Mouse (Mus musculus) erythroblast, embryonic 14.5 days (primary cell): ENCODE data around the gene Ak4. TPM values are rescaled to one million over a fixed set of nuclear protein-coding genes. Genes with fewer than 3 reads are reported as not detected.
A peak's percentile ranks its signal among the peaks of the same experiment; 100 is the strongest.

ENCODE experiments used
- H3K27me3 ChIP-seq: 2 replicates; pipeline ENCODE4 v1.6.1; 2012; ENCODE audit warnings: inconsistent platforms; ENCODE audit not compliant: control insufficient read depth
- H3K36me3 ChIP-seq: 2 replicates; pipeline ENCODE4 v1.6.1; 2012; ENCODE audit warnings: mild to moderate bottlenecking, inconsistent platforms; ENCODE audit not compliant: control insufficient read depth
- H3K4me1 ChIP-seq: 2 replicates; pipeline ENCODE4 v1.6.1; 2012; ENCODE audit warnings: inconsistent platforms; ENCODE audit not compliant: control insufficient read depth
- H3K4me3 ChIP-seq: replicated peaks from 2 replicates; pipeline ENCODE3; 2012; ENCODE audit warnings: moderate library complexity, mild to moderate bottlenecking, inconsistent platforms
- H3K9me3 ChIP-seq: 2 replicates; pipeline ENCODE4 v1.6.1; 2012; ENCODE audit warnings: low read length, inconsistent platforms, mixed read lengths; ENCODE audit not compliant: control insufficient read depth
- GATA1 ChIP-seq: IDR thresholded peaks from 2 replicates; pipeline ENCODE4 v1.6.1; 2012; ENCODE audit warnings: low read length, inconsistent platforms, mixed read lengths
- TAL1 ChIP-seq: IDR thresholded peaks from 3 replicates; pipeline ENCODE4 v1.6.1; 2012; ENCODE audit warnings: low read length, inconsistent platforms, mixed read lengths
- polyA plus RNA-seq: library from polyadenylated mRNA; stranded (reverse); fragments of >175 nt; gene quantifications from 2 replicates; pipeline ENCODE4 v1.2.3, GENCODE M21; 2012

The Ak4 gene
- 0.16 TPM in 1 of 2 replicates, not detected in the other for polyA plus RNA-seq

DNA sequence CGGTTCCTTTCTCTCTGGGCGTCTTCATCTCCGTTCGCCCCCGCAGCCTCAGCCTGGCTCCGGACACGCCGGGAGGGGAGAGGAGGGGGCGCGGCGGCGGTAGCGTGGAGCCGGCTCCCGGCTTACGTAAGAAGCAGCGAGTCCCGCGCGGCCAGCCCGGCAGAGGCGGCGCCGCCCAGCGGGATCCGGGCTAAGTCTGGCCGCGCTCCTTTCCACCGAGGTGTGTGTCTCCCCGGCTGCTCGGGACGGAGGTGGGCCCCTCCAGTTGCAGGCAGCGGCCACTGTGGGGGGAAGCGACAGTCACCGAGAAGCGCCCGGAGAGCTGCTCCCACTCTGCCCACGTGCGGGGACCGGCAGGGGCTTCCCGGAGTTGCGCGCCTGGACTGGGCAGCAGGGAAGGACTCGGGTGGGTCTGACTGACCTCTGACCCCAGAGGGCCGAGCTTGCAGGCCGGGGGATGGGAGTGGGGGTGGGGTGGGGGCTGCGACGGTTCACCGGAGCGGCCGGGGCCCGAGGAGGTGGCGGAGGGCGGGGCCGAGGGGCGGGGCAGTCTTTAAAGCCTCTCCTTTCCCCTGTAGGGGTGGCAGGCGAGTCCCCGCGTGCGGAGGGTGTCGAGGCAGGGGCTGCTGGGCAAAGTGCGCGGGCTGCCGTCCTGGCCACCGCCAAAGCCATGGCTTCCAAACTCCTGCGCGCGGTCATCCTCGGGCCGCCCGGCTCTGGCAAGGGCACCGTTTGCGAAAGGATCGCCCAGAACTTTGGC lies at the start of gene Ak4:
Gene Ak4 (plus strand): TSS at position 127 of the 760 bp plus-strand sequence.
- Histone ChIP-seq H3K27me3 (peaks cover 28% of the 10 kb centered on the region), H3K36me3 (no peaks in the 10 kb centered on the region; the same call in 1 of the 2 replicates), H3K4me1 (peaks cover 11% of the 10 kb centered on the region), H3K9me3 (no peaks in the 10 kb centered on the region), H3K4me3 (peak within 1 kb of the TSS; percentile 61)
- TF ChIP-seq GATA1 = no peak
- TF ChIP-seq TAL1 = no peak

GRCm38 (mm10) chr4:101369738-101370275 lies 49.3 kb upstream of the Ak4 start:
- H3K9me3 ChIP-seq = no peaks in the 10 kb centered on the region
- H3K4me1 ChIP-seq = no peaks in the 10 kb centered on the region
- no peaks in the 10 kb centered on the region for H3K27me3 ChIP-seq
- H3K36me3 ChIP-seq = no peaks in the 10 kb centered on the region
- no peak for TF ChIP-seq TAL1
- no peak for TF ChIP-seq GATA1
- H3K4me3 ChIP-seq = no peak overlapping the region

DNA sequence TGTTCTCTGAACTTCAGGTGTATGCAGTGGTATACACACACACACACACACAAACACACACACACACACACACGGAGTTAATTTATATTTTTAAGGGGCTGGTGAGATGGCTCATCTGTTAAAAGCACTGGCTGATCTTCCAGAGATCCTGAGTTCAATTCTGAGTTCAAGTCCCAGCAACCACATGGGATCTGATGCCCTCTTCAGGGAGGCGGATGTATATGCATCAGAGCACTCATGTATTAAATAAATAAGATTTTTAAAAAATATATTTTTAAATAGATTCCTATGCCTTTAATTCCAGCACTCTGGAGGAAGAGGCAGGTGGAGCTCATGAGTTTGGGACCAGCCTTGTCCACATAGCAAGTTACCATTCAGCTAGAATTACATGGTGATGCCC lies 46.8 kb upstream of the Ak4 start:
- H3K36me3 ChIP-seq = no peaks in the 10 kb centered on the region
- H3K4me1 ChIP-seq = no peaks in the 10 kb centered on the region
- H3K27me3 ChIP-seq = no peaks in the 10 kb centered on the region
- H3K4me3 ChIP-seq = no peak overlapping the region
- H3K9me3 ChIP-seq = no peaks in the 10 kb centered on the region
- no peak for TF ChIP-seq GATA1
- no peak for TF ChIP-seq TAL1

GRCm38 (mm10) chr4:101372751-101373150 lies 46.3 kb upstream of the Ak4 start:
- TF ChIP-seq TAL1 (no peak), GATA1 (no peak)
- H3K4me3 ChIP-seq = no peak overlapping the region
- no peaks in the 10 kb centered on the region for H3K27me3 ChIP-seq

GRCm38 (mm10) chr4:101374104-101374503 lies 45.0 kb upstream of the Ak4 start:
- no peaks in the 10 kb centered on the region for H3K27me3 ChIP-seq
- no peak overlapping the region for H3K4me3 ChIP-seq
- TF ChIP-seq TAL1 = no peak
- no peak for TF ChIP-seq GATA1
- no peaks in the 10 kb centered on the region for H3K4me1 ChIP-seq
- no peaks in the 10 kb centered on the region for H3K9me3 ChIP-seq
- no peaks in the 10 kb centered on the region for H3K36me3 ChIP-seq

More at GRCm38 (mm10) chr4:101372751-101373150, 46.3 kb upstream of the Ak4 start:
- Histone ChIP-seq H3K4me1 (no peaks in the 10 kb centered on the region), H3K9me3 (no peaks in the 10 kb centered on the region), H3K36me3 (no peaks in the 10 kb centered on the region)

- TF ChIP-seq TAL1 (no peak), GATA1 (no peak)
- no peaks in the 10 kb centered on the region for H3K27me3 ChIP-seq
- H3K4me1 ChIP-seq = no peaks in the 10 kb centered on the region
- no peaks in the 10 kb centered on the region for H3K9me3 ChIP-seq
- no peaks in the 10 kb centered on the region for H3K36me3 ChIP-seq
- H3K4me3 ChIP-seq = no peak overlapping the region
Measured at GRCm38 (mm10) chr4:101376835-101377234, 42.2 kb upstream of the Ak4 start.

DNA sequence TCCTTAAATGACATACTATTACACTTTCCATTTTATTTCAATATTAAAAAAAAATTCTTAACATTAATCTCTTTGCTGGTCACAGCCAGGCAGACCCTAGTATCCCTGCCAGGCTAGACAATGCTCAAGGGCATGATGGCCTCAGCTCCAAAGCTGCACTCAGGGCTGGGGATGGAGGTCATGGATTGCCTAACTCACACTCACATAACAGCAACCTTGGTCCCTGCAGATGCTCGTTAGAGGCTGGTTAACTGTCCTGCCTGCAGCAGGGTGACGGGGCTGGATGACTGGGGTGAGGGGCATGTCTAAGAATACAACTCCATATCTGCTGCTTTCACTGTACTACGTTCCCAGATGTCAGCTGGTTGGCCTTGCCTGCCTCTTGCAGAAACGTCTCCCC lies 40.8 kb upstream of the Ak4 start:
- H3K9me3 ChIP-seq = no peaks in the 10 kb centered on the region
- TF ChIP-seq GATA1 = no peak
- TF ChIP-seq TAL1 = no peak
- H3K4me3 ChIP-seq = no peak overlapping the region
- H3K4me1 ChIP-seq = no peaks in the 10 kb centered on the region
- no peaks in the 10 kb centered on the region for H3K36me3 ChIP-seq
- H3K27me3 ChIP-seq = no peaks in the 10 kb centered on the region

- Histone ChIP-seq H3K27me3 (no peaks in the 10 kb centered on the region), H3K9me3 (no peaks in the 10 kb centered on the region), H3K36me3 (no peaks in the 10 kb centered on the region), H3K4me3 (no peak overlapping the region), H3K4me1 (no peaks in the 10 kb centered on the region)
- TF ChIP-seq GATA1 (no peak), TAL1 (no peak)
Measured at GRCm38 (mm10) chr4:101378778-101379177, 40.3 kb upstream of the Ak4 start.

- no peaks in the 10 kb centered on the region for H3K9me3 ChIP-seq
- H3K27me3 ChIP-seq = no peaks in the 10 kb centered on the region
- no peaks in the 10 kb centered on the region for H3K36me3 ChIP-seq
- H3K4me3 ChIP-seq = no peak overlapping the region
- TF ChIP-seq GATA1 (no peak), TAL1 (no peak)
- no peaks in the 10 kb centered on the region for H3K4me1 ChIP-seq
Measured at GRCm38 (mm10) chr4:101385002-101385401, 34.1 kb upstream of the Ak4 start.
